Mouse (Mus musculus): ENCODE measurements at regions not wholly inside any gene's neighbourhood (a gene's known extent, or its start where the extent isn't known, plus 50 kb on each side); places are given as distances from the start of the nearest gene placed in this dataset.

DNA sequence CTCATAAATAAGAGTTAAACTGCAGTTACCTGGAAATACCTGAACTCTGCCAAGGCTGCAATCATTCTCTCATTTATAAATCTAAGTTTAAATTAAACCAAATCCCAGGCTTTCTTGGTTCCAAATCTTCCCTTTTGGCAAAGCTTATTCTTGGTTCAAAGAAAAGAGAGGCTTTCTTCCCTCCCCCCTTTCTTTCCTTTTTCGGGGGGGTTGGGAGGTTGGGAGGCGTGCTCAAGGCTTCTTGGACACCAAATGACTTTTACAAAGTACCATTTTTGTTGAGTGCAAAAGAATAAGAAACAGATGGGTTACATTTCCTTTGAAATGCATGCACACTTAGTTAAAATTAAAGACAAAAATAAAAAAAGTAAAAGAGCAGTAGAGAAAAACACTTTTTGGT, 105.4 kb upstream of the Mroh9 start:
- no peak for ATAC-seq (replicated peaks in 1 of 2; ENCODE audit: insufficient read depth in 1 of 2, low FRiP score in 2 of 2, low TSS enrichment in 1 of 2, low read depth in 1 of 2, poor library complexity in 2 of 2, severe bottlenecking in 2 of 2)

DNA sequence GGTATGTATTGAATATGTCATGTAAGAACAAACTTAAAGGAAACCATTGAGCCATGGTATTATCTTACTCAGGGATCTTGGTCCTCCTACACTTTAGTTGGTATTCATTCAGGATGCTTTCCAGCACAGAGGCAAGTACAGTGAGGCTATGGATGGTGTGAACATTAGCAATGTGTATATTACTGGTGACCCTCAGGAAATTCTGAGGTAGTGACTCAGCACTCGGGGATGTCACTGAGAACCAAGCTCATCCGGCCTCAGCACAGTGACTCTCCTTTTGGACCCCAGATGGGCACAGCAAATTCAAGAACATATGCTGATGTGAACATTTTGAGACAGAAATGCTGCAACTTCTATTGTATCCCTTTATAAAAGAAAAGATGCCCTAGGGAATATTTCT, 96.4 kb upstream of the Mroh9 start:
- no peak for ATAC-seq (replicated peaks in 1 of 2; ENCODE audit: insufficient read depth in 1 of 2, low FRiP score in 2 of 2, low TSS enrichment in 1 of 2, low read depth in 1 of 2, poor library complexity in 2 of 2, severe bottlenecking in 2 of 2)

DNA sequence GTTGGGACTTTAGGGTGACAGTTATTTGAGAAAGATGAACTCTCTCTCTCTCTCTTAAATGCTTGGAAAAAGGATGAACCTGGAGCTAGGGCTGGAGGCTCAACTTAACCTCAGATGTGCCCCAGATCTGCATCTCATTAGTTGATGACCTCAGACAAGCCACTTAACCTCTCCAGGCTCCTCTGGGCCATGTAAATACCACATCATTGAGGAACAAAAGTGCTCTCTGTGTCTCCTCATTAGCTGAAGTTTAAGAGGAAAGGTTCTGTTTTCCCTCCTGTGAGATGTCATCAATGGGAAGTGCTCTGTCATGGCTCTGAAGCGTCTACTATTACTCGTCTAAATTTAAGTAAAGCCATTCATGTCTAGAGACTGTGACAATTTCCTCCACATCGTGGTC, 91.5 kb upstream of the Mroh9 start:
- ATAC-seq (replicated peaks in 1 of 2; ENCODE audit: insufficient read depth in 1 of 2, low FRiP score in 2 of 2, low TSS enrichment in 1 of 2, low read depth in 1 of 2, poor library complexity in 2 of 2, severe bottlenecking in 2 of 2) = no peak

DNA sequence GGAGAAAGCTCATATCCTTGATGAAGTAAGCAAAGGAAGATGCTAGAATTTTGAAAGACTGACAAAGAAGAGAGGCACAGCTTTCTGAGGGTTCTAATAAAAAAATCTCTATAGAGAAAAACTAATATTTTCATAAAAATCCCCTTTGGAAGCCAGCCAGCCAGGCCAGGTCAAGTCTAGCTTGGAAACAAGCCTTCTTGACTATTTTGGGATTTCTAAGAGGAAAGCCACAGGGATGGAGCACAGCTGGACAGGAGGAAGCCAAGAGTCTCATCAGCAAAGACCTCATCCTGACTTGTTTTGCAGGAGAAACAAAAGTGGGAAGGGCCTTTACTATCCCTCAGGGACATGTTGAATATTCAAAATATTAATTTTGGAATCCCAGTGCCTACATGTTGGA, 81.6 kb upstream of the Mroh9 start:
- no peak for ATAC-seq (replicated peaks in 1 of 2; ENCODE audit: insufficient read depth in 1 of 2, low FRiP score in 2 of 2, low TSS enrichment in 1 of 2, low read depth in 1 of 2, poor library complexity in 2 of 2, severe bottlenecking in 2 of 2)

DNA sequence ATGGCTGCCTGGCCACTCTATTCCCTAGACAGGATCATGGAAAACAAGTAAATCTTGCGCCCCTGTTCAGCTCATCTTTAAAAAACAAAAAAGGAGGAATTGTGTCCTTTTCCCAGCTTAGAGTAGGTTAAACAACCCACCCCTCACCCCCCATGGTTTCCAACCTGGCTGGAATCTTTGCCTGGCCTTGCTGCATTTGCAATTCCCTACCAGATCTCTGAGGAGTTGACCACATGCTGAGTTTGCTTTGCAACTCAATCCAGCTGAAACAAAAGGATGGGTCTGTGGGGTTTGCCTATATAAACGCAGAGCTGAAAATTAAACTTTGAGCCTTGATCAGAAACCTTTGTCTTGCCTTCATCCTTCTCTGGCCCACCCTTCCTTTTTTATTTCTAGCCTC, 78.2 kb upstream of the Mroh9 start:
- ATAC-seq (replicated peaks in 1 of 2; ENCODE audit: insufficient read depth in 1 of 2, low FRiP score in 2 of 2, low TSS enrichment in 1 of 2, low read depth in 1 of 2, poor library complexity in 2 of 2, severe bottlenecking in 2 of 2) = no peak

DNA sequence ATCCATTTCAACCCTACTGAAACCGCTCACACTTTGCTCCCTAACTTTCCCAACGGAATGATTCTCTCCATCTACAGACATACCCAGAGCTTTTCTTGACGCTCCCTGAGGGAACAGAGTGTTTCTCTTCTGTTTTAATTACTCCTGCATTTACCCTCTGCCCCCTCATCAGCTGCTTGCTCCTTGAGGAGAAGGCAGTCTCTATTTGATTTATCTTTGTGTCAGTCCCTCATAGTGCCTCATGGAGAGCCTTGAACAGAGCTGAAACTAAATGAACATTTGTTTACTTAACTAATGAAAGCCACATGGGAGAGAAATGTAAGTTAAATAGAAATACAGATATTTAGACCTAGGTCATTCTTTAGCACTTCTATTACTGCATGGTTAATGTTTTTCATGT, 74.4 kb upstream of the Mroh9 start:
- ATAC-seq (replicated peaks in 1 of 2; ENCODE audit: insufficient read depth in 1 of 2, low FRiP score in 2 of 2, low TSS enrichment in 1 of 2, low read depth in 1 of 2, poor library complexity in 2 of 2, severe bottlenecking in 2 of 2) = no peak

DNA sequence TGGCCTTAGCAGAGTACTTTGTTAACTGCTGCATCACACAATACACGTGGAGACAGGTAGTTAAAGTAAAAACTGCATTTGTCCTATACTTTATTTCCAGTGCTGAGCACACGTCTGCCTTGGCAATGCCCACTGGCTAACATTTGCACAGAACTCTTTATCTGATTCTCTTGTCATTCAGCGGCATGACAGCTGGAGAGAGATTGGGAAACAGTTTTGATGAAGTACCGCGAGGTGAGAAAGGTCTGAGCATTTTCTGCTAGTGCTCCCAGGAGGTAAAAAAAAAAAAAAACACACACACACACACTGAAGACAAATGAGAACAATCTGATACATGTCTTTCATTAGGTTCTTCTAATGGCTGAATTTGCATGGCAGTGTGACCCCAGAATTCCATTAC, 73.0 kb upstream of the Mroh9 start:
- ATAC-seq (replicated peaks in 1 of 2; ENCODE audit: insufficient read depth in 1 of 2, low FRiP score in 2 of 2, low TSS enrichment in 1 of 2, low read depth in 1 of 2, poor library complexity in 2 of 2, severe bottlenecking in 2 of 2) = no peak

DNA sequence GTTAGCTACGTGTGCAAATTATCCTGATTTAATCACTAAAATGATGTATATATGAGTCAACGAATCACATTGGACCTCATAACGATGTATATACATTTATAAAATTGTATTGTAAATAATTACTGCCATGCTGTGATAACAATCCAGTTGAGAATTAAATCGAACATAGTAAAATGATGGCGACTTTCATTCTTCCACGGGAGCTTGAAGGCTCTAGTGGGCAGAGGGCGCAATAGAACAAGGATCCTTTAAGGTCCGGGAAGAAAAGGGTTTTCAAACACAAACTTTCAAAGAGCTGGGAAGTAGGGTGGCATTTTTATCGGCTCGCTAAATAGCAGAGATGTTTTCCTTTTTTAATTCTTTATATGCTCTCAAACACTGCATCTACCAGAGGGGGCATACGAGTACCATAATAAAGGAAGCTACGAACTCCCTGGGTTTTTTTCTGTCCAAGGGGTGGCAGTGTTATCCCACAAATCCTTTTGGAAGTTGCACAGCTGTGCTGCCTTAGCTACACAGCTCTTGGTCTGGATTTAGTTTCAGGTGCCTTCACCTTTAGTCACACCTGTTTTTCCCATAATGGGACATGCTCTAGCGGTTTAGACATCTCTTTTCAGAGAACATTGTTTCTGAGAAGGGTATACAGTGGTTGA, 64.9 kb upstream of the Mroh9 start:
- ATAC-seq (replicated peaks in 1 of 2; ENCODE audit: insufficient read depth in 1 of 2, low FRiP score in 2 of 2, low TSS enrichment in 1 of 2, low read depth in 1 of 2, poor library complexity in 2 of 2, severe bottlenecking in 2 of 2) = peak; percentile 92 to 97

DNA sequence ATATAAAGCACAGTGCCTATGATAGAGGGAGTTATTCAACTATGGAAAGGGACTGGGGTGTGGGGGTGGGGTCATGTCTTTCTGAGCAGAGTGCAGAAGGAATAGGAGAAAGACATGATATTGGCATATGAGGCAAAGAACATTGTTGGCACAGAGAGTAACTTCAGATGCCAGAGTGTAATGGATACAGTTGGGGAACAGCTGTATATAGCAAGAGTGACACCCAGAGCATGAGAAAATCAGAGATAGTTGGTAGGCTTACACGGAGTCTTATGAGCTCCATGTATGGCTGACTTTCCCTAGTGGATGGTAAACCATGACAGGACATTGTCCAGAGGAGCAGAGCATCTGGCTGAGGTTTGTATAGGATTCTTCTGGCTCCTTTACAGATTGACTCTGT, 61.2 kb upstream of the Mroh9 start:
- no peak for ATAC-seq (replicated peaks in 1 of 2; ENCODE audit: insufficient read depth in 1 of 2, low FRiP score in 2 of 2, low TSS enrichment in 1 of 2, low read depth in 1 of 2, poor library complexity in 2 of 2, severe bottlenecking in 2 of 2)

DNA sequence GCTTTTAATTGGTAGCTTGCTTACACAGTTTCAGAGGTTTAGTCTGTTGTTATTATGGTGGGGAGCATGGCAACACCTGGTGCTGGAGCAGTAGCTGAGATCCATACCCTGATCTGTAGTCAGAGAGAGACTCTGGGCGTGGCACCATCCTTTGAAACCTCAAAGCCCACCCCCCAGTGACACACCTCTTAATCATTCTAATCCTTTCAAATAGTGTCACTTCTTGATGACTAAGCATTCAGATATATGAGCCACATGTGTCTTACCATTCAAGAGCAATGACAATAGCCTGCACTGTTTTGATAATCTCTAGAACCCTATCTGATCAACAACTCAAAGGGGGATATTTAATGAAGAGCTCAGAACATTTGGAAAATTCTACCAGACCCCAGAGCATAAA, 57.6 kb upstream of the Mroh9 start:
- no peak for ATAC-seq (replicated peaks in 1 of 2; ENCODE audit: insufficient read depth in 1 of 2, low FRiP score in 2 of 2, low TSS enrichment in 1 of 2, low read depth in 1 of 2, poor library complexity in 2 of 2, severe bottlenecking in 2 of 2)

DNA sequence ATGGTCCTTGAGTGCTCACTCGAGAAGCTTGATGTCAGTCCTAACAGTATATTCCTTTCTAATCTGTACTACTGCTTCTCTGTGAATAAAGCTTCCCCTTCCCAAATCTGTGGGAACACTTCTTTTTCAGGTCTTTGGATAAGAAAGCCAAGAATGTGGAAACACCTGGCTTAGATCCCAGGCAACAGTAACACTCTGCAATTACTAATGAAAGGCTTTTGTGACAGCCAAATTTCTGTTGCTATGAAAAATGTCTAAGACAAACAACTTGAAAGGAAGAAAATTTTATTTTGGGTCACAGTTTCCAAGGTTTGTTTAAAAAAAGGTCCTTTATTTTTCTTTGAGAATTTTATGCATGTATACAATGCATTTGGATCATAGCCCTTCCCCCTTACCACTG, 56.0 kb upstream of the Mroh9 start:
- ATAC-seq (replicated peaks in 1 of 2; ENCODE audit: insufficient read depth in 1 of 2, low FRiP score in 2 of 2, low TSS enrichment in 1 of 2, low read depth in 1 of 2, poor library complexity in 2 of 2, severe bottlenecking in 2 of 2) = no peak

DNA sequence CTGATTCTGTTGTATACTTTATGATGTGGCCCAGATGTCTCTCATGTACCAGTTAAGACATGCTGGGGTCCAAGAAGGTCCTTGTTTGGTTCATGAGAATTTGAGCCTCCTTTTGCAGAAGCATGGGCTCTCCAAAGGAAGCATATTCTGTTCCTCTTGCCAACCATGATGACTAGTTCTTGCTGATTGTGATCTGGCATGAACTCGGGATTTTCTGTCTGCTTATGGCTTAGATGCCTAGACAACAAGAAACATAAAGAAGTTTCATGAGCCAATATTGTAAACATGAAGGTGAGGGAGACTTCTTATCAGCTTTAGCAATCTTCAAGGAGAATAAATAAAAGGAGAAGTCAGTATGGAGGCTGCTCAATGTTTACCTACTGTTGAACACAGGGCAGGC, 52.7 kb upstream of the Mroh9 start:
- ATAC-seq (replicated peaks in 1 of 2; ENCODE audit: insufficient read depth in 1 of 2, low FRiP score in 2 of 2, low TSS enrichment in 1 of 2, low read depth in 1 of 2, poor library complexity in 2 of 2, severe bottlenecking in 2 of 2) = no peak
